Mouse (Mus musculus): ENCODE measurements around the gene Tmc3. TPM values are rescaled to one million over a fixed set of nuclear protein-coding genes. Genes with fewer than 3 reads are reported as not detected.

Gene Tmc3
- 0.29 and 0.33 TPM in 2 replicates for polyA plus RNA-seq (2015; fragmentation: Nextera tagmentation; extraction: Ambion mirVana)

- Histone ChIP-seq H3K27ac (ENCODE audit: low read depth, low read length) (peak within 1 kb of the TSS; percentile 48; the same call in 1 of the 2 replicates), H3K4me1 (ENCODE audit: control insufficient read depth, insufficient read depth, low read depth, low read length) (peaks cover 8% of the 10 kb centered on the region), H3K36me3 (ENCODE audit: control insufficient read depth, insufficient read depth, low read length) (no peaks in the 10 kb centered on the region), H3K9ac (ENCODE audit: low read depth, low read length) (no peak within 1 kb of the TSS), H3K4me3 (ENCODE audit: low read length) (no peak within 1 kb of the TSS), H3K9me3 (ENCODE audit: control insufficient read depth, low read length) (no peaks in the 10 kb centered on the region), H3K4me2 (ENCODE audit: low read length) (peak within 1 kb of the TSS; percentile 10; the same call in 1 of the 2 replicates), H3K27me3 (replicated peaks; ENCODE audit: control insufficient read depth, insufficient read depth, low read length) (no peaks in the 10 kb centered on the region)
- WGBS: 37% methylated on average over 11 of the region's 11 CpGs
- peak; percentile 63 for ATAC-seq
These were observed at the start of gene Tmc3 for GRCm38 (mm10) chr7:83584639-83585471. Gene Tmc3 (plus strand): TSS chr7:83584927.

- no peaks in the 10 kb centered on the region for H3K4me1 ChIP-seq (ENCODE audit: control insufficient read depth, insufficient read depth, low read depth, low read length)
- no peak overlapping the region for H3K9ac ChIP-seq (ENCODE audit: low read depth, low read length)
- no peaks in the 10 kb centered on the region for H3K27me3 ChIP-seq (replicated peaks; ENCODE audit: control insufficient read depth, insufficient read depth, low read length)
- whole genome bisulfite sequencing: 70% methylated on average over 5 of the region's 5 CpGs
- no peak overlapping the region for H3K27ac ChIP-seq (ENCODE audit: low read depth, low read length)
- no peaks in the 10 kb centered on the region for H3K36me3 ChIP-seq (ENCODE audit: control insufficient read depth, insufficient read depth, low read length)
- H3K4me2 ChIP-seq (ENCODE audit: low read length): no peak overlapping the region
- ATAC-seq: no peak
- no peaks in the 10 kb centered on the region for H3K9me3 ChIP-seq (ENCODE audit: control insufficient read depth, low read length)
- H3K4me3 ChIP-seq (ENCODE audit: low read length): no peak overlapping the region
These were observed 43.1 kb upstream of the Tmc3 start for GRCm38 (mm10) chr7:83541536-83542169.

DNA sequence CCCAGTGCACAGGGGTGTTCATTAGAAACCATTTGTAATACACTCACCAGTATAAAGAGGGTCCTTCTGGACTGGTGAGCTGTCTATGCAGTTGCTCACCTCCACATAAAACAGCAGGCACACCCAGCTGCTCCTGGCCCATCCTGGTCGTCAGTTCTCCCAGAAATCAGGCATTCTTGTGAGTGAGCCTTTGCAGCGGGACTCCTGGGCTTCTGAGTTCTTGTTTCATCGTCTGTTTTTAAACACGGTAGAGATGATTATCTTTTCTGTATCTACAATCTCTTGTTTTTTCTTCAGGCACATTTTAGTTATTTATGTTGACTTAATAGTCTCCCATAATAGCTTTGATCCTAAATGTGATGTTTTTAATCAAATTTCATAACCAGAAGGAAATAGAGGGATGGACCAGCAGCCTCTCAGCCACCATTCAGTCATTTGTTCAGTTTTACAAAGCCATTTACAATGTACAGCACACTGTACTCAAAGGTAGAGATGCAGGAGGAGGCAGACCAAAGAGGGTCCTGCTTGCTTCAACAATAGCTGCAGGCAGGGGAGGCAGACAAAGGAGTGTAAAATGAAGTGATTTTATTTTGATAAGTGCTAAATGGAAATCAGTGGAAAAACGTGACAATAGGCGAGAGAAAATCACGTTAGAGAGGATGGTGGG is 35.9 kb upstream of the Tmc3 start:
- Histone ChIP-seq H3K4me1 (ENCODE audit: control insufficient read depth, insufficient read depth, low read depth, low read length) (peaks cover 14% of the 10 kb centered on the region), H3K27me3 (replicated peaks; ENCODE audit: control insufficient read depth, insufficient read depth, low read length) (no peaks in the 10 kb centered on the region), H3K9ac (ENCODE audit: low read depth, low read length) (peak overlapping the region; percentile 61), H3K9me3 (ENCODE audit: control insufficient read depth, low read length) (no peaks in the 10 kb centered on the region), H3K27ac (ENCODE audit: low read depth, low read length) (peak overlapping the region; percentile 78), H3K36me3 (ENCODE audit: control insufficient read depth, insufficient read depth, low read length) (no peaks in the 10 kb centered on the region), H3K4me3 (ENCODE audit: low read length) (no peak overlapping the region), H3K4me2 (ENCODE audit: low read length) (peak overlapping the region; percentile 54)
- ATAC-seq: peak; percentile 65
- 40% methylated on average over 7 of the region's 7 CpGs for WGBS

DNA sequence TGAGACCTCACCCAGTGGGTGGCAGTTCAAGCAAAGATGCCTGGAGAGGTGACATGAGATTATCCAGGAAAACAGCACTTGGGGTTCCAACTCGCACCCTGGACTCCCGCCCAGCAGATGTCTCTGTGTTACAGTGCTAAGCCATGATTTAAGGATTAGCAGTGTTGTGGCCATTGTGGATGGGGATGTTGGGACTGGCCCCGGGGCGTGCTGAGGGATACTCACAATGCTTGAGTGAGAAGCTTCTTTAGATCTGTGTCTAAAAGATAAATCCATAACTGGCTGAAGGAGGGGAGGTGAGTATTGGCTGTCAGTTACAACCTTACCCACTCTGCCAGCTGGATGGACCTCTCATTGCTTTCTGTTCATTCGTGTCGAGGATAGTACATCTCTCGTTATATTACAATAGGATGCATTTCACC is 35.4 kb upstream of the Tmc3 start:
- Histone ChIP-seq H3K36me3 (ENCODE audit: control insufficient read depth, insufficient read depth, low read length) (no peaks in the 10 kb centered on the region), H3K4me3 (ENCODE audit: low read length) (peak overlapping the region; percentile 26), H3K9me3 (ENCODE audit: control insufficient read depth, low read length) (no peaks in the 10 kb centered on the region), H3K4me1 (ENCODE audit: control insufficient read depth, insufficient read depth, low read depth, low read length) (peaks cover 14% of the 10 kb centered on the region), H3K9ac (ENCODE audit: low read depth, low read length) (peak overlapping the region; percentile 61), H3K4me2 (ENCODE audit: low read length) (peak overlapping the region; percentile 54), H3K27ac (ENCODE audit: low read depth, low read length) (peak overlapping the region; percentile 78), H3K27me3 (replicated peaks; ENCODE audit: control insufficient read depth, insufficient read depth, low read length) (no peaks in the 10 kb centered on the region)
- peak; percentile 68 for ATAC-seq
- WGBS: 55% methylated on average over 7 of the region's 7 CpGs

DNA sequence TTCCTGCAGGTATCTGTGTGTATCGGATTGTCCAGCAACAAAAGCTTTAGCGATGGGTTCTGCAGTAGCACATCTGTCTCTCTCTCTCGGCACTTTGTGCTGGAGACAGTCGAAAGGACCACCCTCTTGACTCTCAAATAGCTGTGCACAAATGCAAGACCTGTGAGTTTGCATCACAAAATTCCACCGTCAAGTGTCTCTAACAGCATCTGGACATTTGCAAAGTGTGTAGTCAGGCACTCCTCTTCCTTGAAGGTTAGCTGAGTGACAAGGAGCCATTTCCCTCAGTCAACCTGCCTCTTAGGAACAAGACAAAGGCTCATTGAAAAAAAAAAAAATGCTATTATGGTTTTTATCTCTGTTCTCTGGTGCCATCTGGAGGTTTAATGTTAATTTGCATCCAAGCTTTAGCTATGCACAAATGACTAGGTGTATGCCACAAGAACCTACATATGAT is 34.7 kb upstream of the Tmc3 start:
- peak overlapping the region; percentile 54 for H3K4me2 ChIP-seq (ENCODE audit: low read length)
- H3K4me1 ChIP-seq (ENCODE audit: control insufficient read depth, insufficient read depth, low read depth, low read length): peaks cover 14% of the 10 kb centered on the region
- H3K27ac ChIP-seq (ENCODE audit: low read depth, low read length): peak overlapping the region; percentile 78
- peak overlapping the region; percentile 61 for H3K9ac ChIP-seq (ENCODE audit: low read depth, low read length)
- no peaks in the 10 kb centered on the region for H3K9me3 ChIP-seq (ENCODE audit: control insufficient read depth, low read length)
- peak; percentile 80 for ATAC-seq
- no peaks in the 10 kb centered on the region for H3K36me3 ChIP-seq (ENCODE audit: control insufficient read depth, insufficient read depth, low read length)
- no peaks in the 10 kb centered on the region for H3K27me3 ChIP-seq (replicated peaks; ENCODE audit: control insufficient read depth, insufficient read depth, low read length)
- WGBS: 31% methylated on average over 5 of the region's 5 CpGs
- peak overlapping the region; percentile 26 for H3K4me3 ChIP-seq (ENCODE audit: low read length)

DNA sequence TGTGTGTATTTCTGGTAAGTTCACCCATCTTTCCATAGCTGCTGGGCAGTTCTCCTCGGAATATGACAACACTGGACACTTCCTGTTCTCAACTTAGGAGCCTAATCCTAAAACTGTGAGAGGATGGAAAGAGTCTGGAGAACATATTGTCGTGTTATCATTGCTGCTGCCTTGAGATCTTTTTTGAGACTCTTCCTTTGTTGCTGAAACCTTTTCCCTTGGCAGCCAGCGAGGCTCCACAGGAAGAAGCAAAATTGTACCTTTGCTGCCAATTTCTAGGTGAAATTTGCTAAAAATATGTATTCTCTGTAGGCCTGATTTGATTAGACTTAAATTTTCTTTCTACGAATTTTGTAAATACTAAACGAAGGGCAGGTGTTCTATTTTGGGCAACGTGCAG is 30.2 kb upstream of the Tmc3 start:
- H3K27me3 ChIP-seq (replicated peaks; ENCODE audit: control insufficient read depth, insufficient read depth, low read length): no peaks in the 10 kb centered on the region
- peaks cover 5% of the 10 kb centered on the region for H3K4me1 ChIP-seq (ENCODE audit: control insufficient read depth, insufficient read depth, low read depth, low read length)
- H3K27ac ChIP-seq (ENCODE audit: low read depth, low read length): no peak overlapping the region
- no peaks in the 10 kb centered on the region for H3K9me3 ChIP-seq (ENCODE audit: control insufficient read depth, low read length)
- no peaks in the 10 kb centered on the region for H3K36me3 ChIP-seq (ENCODE audit: control insufficient read depth, insufficient read depth, low read length)
- no peak overlapping the region for H3K9ac ChIP-seq (ENCODE audit: low read depth, low read length)
- no peak overlapping the region for H3K4me2 ChIP-seq (ENCODE audit: low read length)
- WGBS: 88% methylated on average over 6 of the region's 6 CpGs
- ATAC-seq: no peak
- H3K4me3 ChIP-seq (ENCODE audit: low read length): no peak overlapping the region

- Histone ChIP-seq H3K27ac (ENCODE audit: low read depth, low read length) (no peak overlapping the region), H3K9ac (ENCODE audit: low read depth, low read length) (no peak overlapping the region), H3K27me3 (replicated peaks; ENCODE audit: control insufficient read depth, insufficient read depth, low read length) (no peaks in the 10 kb centered on the region), H3K4me2 (ENCODE audit: low read length) (no peak overlapping the region), H3K4me3 (ENCODE audit: low read length) (no peak overlapping the region), H3K4me1 (ENCODE audit: control insufficient read depth, insufficient read depth, low read depth, low read length) (no peaks in the 10 kb centered on the region), H3K36me3 (ENCODE audit: control insufficient read depth, insufficient read depth, low read length) (no peaks in the 10 kb centered on the region), H3K9me3 (ENCODE audit: control insufficient read depth, low read length) (no peaks in the 10 kb centered on the region)
- WGBS: 70% methylated on average over 2 of the region's 2 CpGs
- ATAC-seq: no peak
These were observed 28.2 kb upstream of the Tmc3 start for GRCm38 (mm10) chr7:83556488-83556887.

- Histone ChIP-seq H3K36me3 (ENCODE audit: control insufficient read depth, insufficient read depth, low read length) (no peaks in the 10 kb centered on the region), H3K9ac (ENCODE audit: low read depth, low read length) (no peak overlapping the region), H3K27ac (ENCODE audit: low read depth, low read length) (no peak overlapping the region), H3K4me3 (ENCODE audit: low read length) (no peak overlapping the region), H3K4me2 (ENCODE audit: low read length) (no peak overlapping the region), H3K4me1 (ENCODE audit: control insufficient read depth, insufficient read depth, low read depth, low read length) (no peaks in the 10 kb centered on the region), H3K27me3 (replicated peaks; ENCODE audit: control insufficient read depth, insufficient read depth, low read length) (no peaks in the 10 kb centered on the region), H3K9me3 (ENCODE audit: control insufficient read depth, low read length) (no peaks in the 10 kb centered on the region)
- no peak for ATAC-seq
- WGBS: 71% methylated on average over 5 of the region's 5 CpGs
These were observed 25.9 kb upstream of the Tmc3 start for GRCm38 (mm10) chr7:83558741-83559280.
